Mouse (Mus musculus) megakaryocyte, embryonic 14.5 days (primary cell): ENCODE results near the gene Rasgrp1. TPM values are rescaled to one million over a fixed set of nuclear protein-coding genes. Genes with fewer than 3 reads are reported as not detected.

Source experiments
- H3K27me3 ChIP-seq: replicated peaks from 2 replicates; pipeline ENCODE3; 2012; ENCODE audit warnings: inconsistent platforms
- H3K36me3 ChIP-seq: replicated peaks from 2 replicates; pipeline ENCODE3; 2012; ENCODE audit warnings: low read length, inconsistent platforms, mixed read lengths
- H3K4me1 ChIP-seq: 2 replicates; pipeline ENCODE4 v1.6.1; 2012; ENCODE audit warnings: inconsistent platforms
- H3K4me3 ChIP-seq: replicated peaks from 2 replicates; pipeline ENCODE3; 2012; ENCODE audit warnings: moderate library complexity, mild to moderate bottlenecking, inconsistent platforms
- H3K9me3 ChIP-seq: 2 replicates; pipeline ENCODE4 v1.6.1; 2012; ENCODE audit warnings: inconsistent platforms
- FLI1 ChIP-seq: IDR thresholded peaks from 2 replicates; pipeline ENCODE4 v1.6.1; 2012; ENCODE audit warnings: low read length, inconsistent platforms, mixed read lengths
- GATA1 ChIP-seq: IDR thresholded peaks from 3 replicates; pipeline ENCODE4 v1.6.1; 2012; ENCODE audit warnings: mixed read lengths, low read length, inconsistent platforms, borderline replicate concordance
- polyA plus RNA-seq: library from polyadenylated mRNA; stranded (reverse); fragments of >175 nt; gene quantifications from 2 replicates; pipeline ENCODE4 v1.2.3, GENCODE M21; 2012; ENCODE audit warnings: low replicate concordance; ENCODE audit not compliant: insufficient read depth

The Rasgrp1 gene
- polyA plus RNA-seq, 1 experiment, result not detected

- Histone ChIP-seq H3K27me3 (peaks cover 2% of the 10 kb centered on the region), H3K36me3 (no peaks in the 10 kb centered on the region), H3K4me1 (peaks cover 31% of the 10 kb centered on the region), H3K9me3 (no peaks in the 10 kb centered on the region), H3K4me3 (peak overlapping the region; percentile 97)
- no peak for TF ChIP-seq GATA1
- TF ChIP-seq FLI1, result no peak
These were observed 92.7 kb downstream of the Rasgrp1 start for GRCm38 (mm10) chr2:117250001-117250510.

DNA sequence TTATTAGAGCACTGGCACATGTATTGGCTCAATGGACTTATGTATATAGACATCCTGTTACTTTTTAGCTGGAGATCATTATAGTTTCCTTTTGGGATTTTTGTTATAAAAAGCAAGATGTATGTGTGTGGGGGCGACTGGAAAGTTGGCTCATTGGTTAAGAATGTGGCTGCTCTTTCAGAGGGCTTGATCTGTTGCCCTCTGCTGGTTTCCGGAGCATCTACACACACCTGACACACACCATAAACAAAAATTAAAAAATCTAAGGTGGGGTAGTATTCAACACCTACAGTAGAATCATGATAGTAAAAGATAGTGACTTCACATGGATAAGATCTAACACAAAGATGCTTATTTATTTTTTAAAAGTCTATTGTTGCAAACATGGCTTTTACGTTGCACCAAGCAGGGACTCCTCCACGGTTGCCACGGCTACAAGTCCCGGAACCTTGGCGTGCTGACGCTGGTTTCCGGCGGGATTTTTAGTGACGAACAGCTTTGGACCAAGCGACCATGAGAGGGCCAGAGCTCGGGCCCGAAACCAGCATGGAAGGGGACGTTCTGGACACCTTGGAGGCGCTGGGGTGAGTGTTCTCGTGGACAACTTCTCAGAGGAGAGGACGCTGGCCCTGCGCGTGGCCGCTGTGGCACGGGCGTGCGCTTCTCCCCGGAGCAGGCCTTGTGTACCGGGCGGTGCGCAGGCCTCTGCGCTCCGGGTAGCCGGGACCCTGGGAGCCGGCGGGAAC lies 93.4 kb downstream of the Rasgrp1 start, which contains the start of gene Fam98b:
TSS of gene Fam98b (plus strand) at position 485 of the 746 bp plus-strand sequence.
- TF ChIP-seq FLI1 (no peak), GATA1 (no peak)
- peak within 1 kb of the TSS; percentile 97 for H3K4me3 ChIP-seq
- H3K27me3 ChIP-seq, result peaks cover 6% of the 10 kb centered on the region
- H3K4me1 ChIP-seq, result peaks cover 31% of the 10 kb centered on the region
- no peaks in the 10 kb centered on the region for H3K36me3 ChIP-seq
- no peaks in the 10 kb centered on the region for H3K9me3 ChIP-seq

DNA sequence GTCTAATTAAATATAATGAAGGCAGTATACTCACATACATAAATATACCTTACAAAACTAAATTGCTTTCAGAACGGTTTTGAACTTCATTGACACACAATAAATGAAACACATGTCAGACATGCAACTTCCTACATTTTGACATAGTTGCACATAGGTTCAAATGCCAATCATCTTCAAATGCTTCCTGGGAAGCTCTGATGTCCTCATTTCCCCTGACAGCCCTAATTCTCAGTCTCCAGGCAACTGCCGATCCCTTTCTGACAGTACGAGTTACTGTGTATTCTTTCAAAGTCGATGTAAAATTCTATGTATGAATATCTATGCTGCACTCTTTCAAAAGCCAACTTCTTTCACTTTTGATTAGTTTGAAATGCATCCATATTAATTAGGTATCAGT lies 100.8 kb downstream of the Rasgrp1 start:
- no peaks in the 10 kb centered on the region for H3K36me3 ChIP-seq
- no peaks in the 10 kb centered on the region for H3K4me1 ChIP-seq
- TF ChIP-seq GATA1, result no peak
- no peak for TF ChIP-seq FLI1
- no peak overlapping the region for H3K4me3 ChIP-seq
- peaks cover 38% of the 10 kb centered on the region for H3K27me3 ChIP-seq
- no peaks in the 10 kb centered on the region for H3K9me3 ChIP-seq

GRCm38 (mm10) chr2:117231257-117231656 lies 111.5 kb downstream of the Rasgrp1 start:
- H3K4me3 ChIP-seq, result peak overlapping the region; percentile 69
- H3K9me3 ChIP-seq, result peaks cover 4% of the 10 kb centered on the region; the same call in 1 of the 2 replicates
- peaks cover 19% of the 10 kb centered on the region for H3K27me3 ChIP-seq
- no peaks in the 10 kb centered on the region for H3K36me3 ChIP-seq
- no peak for TF ChIP-seq FLI1
- TF ChIP-seq GATA1, result no peak
- H3K4me1 ChIP-seq, result peaks cover 15% of the 10 kb centered on the region

DNA sequence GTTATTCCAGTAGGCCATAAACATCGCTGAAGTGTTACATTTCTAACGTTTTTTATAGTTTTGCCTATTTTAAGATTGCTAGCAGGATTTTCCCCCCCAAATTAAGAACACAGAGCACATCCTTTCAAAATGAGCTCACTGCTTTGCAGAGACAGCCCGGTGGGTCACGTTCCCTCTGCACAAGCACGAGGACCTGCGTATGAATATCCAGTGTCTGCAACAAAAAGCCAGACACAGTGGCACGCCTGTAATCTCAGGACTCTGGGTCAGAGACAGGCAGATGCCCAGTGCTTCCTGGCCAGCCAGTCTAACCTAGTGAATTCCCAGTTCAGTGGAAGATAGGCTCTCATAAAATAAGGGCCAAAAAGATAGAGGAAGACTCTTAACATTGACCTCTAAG lies 112.5 kb downstream of the Rasgrp1 start:
- H3K9me3 ChIP-seq, result peaks cover 4% of the 10 kb centered on the region; the same call in 1 of the 2 replicates
- H3K27me3 ChIP-seq, result peaks cover 16% of the 10 kb centered on the region
- H3K4me3 ChIP-seq, result no peak overlapping the region
- TF ChIP-seq GATA1 (no peak), FLI1 (no peak)
- peaks cover 15% of the 10 kb centered on the region for H3K4me1 ChIP-seq
- H3K36me3 ChIP-seq, result no peaks in the 10 kb centered on the region

Other genes starting within 250 kb of the Rasgrp1 start
- gene Spred1, start 221.6 kb downstream of the Rasgrp1 start, polyA plus RNA-seq, result 0.75 and 0.89 TPM in 2 replicates
- 5.8 TPM in 1 of 2 replicates, not detected in the other for gene Fam98b, start 93.3 kb downstream of the Rasgrp1 start, polyA plus RNA-seq